Mouse (Mus musculus) hindlimb bud, embryonic 11.5 days (tissue): ENCODE results near the gene Phactr3.
"Not testable (repeated sequence)": the region's sequence is repeated elsewhere in the genome, so short reads cannot be mapped to it uniquely, and the experiment has no call there.

Source experiments
- DNase-seq: peaks from one replicate; pipeline ENCODE4 v3.0.0-alpha.2; 2012; ENCODE audit warnings: low read depth, low spot score; ENCODE audit errors: extremely low spot score

Gene Phactr3

DNA sequence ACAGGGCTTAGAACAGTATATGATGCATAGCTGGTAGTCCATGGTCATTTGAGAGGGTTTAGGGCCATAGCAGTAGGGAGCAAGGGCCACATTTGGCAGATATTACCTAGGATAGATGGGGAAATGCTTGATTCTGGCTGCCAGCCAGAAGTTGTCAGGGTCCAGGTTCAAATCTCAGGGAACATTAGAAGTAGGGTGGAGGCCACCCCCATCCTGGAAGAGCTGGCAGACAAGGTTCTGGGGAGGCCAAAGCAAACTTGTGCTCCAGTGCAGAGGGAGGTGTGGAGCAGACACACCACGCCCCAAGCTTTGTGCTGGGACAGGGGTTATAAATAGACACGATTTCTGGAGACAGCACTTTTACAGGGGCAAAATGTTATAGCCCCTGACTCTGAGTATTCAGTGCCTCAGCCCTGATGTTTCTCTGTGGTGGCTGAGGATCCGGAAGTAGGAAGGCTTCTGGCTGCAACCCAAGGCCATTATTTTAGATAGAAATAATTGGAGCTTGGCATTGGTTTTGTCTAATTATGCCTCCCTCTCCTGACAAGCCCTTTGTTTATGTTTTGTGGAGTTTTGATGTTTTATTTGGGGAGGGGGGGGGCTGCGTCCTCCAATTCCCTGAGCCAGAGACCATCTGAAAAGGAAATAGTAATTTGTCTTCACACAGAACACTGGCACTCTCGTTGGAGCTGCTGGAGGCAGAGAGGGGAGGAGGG, 208.1 kb downstream of the Phactr3 start:
- no peak for DNase-seq

DNA sequence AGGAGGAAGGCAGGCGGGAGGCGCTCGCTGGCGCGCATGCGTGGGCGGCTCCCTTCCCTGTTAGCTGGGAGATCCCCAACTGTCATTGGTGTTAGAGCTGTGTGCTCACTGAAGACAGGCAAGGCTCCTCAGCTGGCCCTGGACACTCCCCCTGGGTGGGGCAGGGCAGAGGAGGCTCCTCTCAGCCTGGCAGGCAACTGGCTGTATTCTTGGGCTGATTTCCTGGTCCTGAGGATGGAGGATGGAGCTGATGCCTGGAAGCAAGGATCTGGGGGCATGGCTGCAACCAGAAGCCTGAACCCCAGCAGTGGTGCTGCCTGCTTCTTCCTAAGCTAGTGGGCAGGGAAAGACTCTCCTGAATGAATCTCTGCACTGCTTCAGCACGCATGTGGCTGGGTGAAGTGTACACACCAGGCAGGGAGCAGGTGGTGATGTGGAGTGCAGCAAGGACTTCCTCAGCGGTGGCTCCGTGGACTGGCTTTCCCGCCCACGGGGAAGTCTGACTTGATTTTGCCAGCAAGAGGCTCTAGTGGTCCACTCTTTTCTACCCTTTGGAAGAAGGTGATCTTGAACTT, 208.8 kb downstream of the Phactr3 start:
- no peak for DNase-seq

DNA sequence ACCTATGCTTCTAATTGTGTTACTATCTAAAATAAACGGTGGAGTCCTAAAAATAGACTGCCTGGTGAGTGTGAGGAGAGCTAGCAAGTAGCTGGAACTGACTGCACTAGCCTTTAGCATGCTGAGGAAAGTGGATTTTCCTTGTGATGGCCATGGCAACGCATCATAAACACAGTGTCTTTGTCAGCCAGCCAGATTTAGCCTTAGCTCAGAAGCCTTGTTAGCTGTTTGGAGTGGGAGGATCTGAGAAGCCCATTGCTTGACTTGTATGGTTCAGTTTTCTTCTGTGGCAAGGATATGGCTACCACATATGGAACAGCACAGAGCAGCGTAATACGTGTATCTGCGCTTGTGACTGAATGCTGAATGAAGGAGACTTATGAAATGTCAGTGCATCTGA, 210.8 kb downstream of the Phactr3 start:
- no peak for DNase-seq

DNA sequence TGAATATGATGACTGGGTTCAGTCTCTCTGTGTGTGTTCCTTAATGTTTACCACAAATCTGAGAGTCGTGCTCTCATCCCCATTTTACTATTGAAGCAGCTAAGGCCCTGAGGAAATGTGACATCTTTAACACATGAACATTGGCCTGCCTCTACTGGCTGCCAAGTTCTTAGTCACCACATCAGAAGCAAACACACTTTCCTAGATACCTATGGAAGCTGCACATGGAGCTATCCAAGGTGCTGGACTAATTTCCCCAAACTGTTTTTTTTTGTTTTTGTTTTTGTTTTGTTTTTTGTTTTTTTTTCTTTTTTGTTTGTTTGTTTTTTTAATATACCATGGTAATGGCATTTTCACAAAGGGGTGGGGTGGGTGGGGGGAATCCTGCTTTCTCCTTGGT, 211.2 kb downstream of the Phactr3 start:
- no peak for DNase-seq

DNA sequence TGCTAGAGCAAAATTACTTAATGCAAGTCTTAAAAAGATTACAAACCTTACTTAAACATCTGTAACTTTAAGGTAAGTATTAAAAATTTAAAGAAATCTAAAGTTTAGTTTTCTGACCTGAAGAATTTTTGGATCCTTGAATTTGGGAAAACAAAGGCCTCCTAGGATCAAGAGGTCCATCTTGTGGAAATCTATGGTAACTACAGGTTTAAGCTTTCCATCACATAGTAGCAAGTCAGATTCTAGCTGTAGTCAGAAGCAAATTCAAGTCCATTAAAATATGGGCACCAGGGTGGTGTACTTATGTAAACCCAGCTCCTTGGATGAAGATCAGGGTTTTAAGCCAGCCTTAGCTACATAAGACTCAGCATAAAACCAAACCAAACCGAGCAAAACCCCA, 219.1 kb downstream of the Phactr3 start:
- DNase-seq: no peak

DNA sequence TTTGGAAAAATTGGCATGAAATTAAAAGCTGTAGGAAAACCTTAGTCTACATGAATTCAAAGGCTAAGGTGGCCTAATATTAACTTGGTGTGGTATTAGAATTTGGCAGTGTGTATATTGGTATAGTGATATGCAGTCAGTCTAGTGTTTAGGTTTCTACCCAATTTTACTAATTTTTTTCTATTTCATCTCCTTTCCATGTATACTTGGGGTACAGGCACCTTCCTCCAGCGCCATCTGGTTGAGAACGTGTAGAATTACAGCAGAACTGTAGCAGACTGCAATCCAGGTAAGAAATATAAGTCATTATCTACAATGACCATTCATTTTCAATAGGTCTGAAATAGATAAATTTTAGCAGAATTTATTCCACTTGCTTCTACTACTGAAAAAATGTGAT, 220.3 kb downstream of the Phactr3 start:
- no peak for DNase-seq

DNA sequence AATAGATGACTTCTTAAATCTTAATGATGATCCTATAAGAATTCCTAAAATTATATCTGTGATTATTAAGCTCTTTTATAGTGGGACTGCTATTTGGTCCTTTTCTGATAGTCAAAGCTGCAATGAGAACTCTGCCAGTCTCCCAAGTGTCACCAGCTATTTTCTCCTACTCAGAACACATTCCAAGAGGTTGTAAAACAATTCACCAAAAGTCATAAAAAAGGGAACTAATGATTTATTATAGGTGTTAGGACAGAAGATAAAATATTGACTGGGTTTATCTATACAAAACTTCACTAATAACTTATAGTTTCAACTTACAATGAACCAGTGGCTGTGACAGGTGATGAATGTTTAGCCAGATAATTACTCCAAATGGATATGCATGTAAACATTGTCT, 223.3 kb downstream of the Phactr3 start:
- DNase-seq: not testable (repeated sequence)

DNA sequence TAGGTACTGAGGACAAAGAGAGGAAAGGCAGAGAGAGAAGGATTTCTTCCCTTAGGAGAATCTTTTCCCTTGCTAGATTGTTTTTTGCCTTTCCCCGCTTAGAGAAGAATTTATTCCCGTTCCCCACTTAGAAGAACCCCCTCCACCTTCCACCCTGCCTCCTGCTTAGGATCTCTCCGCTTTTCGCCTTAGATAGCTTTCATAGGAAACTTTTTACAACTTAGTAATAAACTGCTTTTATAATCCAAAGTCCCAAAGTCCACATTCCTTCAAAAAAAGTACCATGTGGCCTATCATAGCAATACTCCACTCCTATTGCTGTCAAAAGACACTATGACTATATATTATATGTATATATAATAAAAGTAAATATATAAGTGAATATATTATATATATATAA, 223.8 kb downstream of the Phactr3 start:
- DNase-seq: no peak
